In the genomic region with DNA sequence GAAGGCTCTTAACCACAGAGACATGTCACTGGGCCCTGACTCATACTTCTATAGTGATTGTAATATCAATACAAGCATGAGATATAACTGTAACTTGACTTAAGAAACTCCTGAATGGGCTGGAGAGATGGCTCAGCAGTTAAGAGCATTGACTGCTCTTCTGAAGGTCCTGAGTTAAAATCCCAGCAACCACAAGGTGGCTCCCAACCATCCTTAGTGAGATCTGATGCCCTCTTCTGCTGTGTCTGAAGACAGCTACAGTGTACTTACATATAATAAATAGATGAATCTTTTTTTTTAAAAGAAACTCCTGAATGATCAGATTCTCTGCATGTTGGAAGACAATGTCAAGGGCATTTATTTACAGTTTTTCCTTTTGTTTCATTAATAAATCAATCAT, we compare ENCODE assay signal across 8 mouse cellular contexts. TPM values are rescaled to one million over a fixed set of nuclear protein-coding genes. Genes with fewer than 3 reads are reported as not detected.
DNase-seq lines count a peak whose midpoint lies in the region; ATAC-seq lines count a peak whose summit lies in the region.

No protein-coding gene starts in this region.

- no peak for ATAC-seq in frontal cortex, adult (ENCODE audit: low TSS enrichment)
- no peak for ATAC-seq in megakaryocyte, adult 5-6 weeks (ENCODE audit: poor library complexity, severe bottlenecking)

- DNase-seq in frontal cortex, postnatal 36 days (ENCODE audit: low spot score in 2 of 2), result peak; percentile 19 to 54
- peak; percentile 10 for DNase-seq in layer of hippocampus, adult 9-11 months
- no peak for DNase-seq in layer of hippocampus, adult 11-12 months (ENCODE audit: low spot score)
- peak; percentile 6 for DNase-seq in CD4-positive helper T cell, adult 2 months (ENCODE audit: low read depth, low spot score)
- DNase-seq in induced T-regulatory cell, adult 2 months (ENCODE audit: low read depth), result peak; percentile 23
- no peak for DNase-seq in urinary bladder, postnatal 4 days (ENCODE audit: low spot score in 2 of 2)

RNA-seq across cellular contexts. Expression of gene Khdc1b, which starts 36.0 kb away (rescaled TPM):
- not detected in 2 replicates for total RNA-seq in megakaryocyte, adult 5-6 weeks (2015)
- total RNA-seq in megakaryocyte, adult 5-6 weeks (2017), result not detected in 2 replicates

RNA-seq across cellular contexts. Expression of gene Khdc1c, which starts 51.2 kb away (rescaled TPM):
- not detected in 2 replicates for total RNA-seq in megakaryocyte, adult 5-6 weeks (2015)
- not detected in 2 replicates for total RNA-seq in megakaryocyte, adult 5-6 weeks (2017)

Comparison
In these comparisons a context has a peak if more than half of its experiments do, and no peak if none do; other contexts are left out.
1. DNase-seq: peak in frontal cortex, postnatal 36 days (2 of 2), layer of hippocampus, adult 9-11 months (single experiment), CD4-positive helper T cell, adult 2 months (single experiment) and induced T-regulatory cell, adult 2 months (single experiment); none in layer of hippocampus, adult 11-12 months (single experiment) and urinary bladder, postnatal 4 days (0 of 2).